Mouse (Mus musculus): ENCODE results near the gene Ctdsp1. TPM values are rescaled to one million over a fixed set of nuclear protein-coding genes. Genes with fewer than 3 reads are reported as not detected.
A peak's percentile ranks its signal among the peaks of the same experiment; 100 is the strongest.

Gene Ctdsp1
- 114 and 132 TPM in 2 replicates for polyA plus RNA-seq (2012; rRNA removed)

DNA sequence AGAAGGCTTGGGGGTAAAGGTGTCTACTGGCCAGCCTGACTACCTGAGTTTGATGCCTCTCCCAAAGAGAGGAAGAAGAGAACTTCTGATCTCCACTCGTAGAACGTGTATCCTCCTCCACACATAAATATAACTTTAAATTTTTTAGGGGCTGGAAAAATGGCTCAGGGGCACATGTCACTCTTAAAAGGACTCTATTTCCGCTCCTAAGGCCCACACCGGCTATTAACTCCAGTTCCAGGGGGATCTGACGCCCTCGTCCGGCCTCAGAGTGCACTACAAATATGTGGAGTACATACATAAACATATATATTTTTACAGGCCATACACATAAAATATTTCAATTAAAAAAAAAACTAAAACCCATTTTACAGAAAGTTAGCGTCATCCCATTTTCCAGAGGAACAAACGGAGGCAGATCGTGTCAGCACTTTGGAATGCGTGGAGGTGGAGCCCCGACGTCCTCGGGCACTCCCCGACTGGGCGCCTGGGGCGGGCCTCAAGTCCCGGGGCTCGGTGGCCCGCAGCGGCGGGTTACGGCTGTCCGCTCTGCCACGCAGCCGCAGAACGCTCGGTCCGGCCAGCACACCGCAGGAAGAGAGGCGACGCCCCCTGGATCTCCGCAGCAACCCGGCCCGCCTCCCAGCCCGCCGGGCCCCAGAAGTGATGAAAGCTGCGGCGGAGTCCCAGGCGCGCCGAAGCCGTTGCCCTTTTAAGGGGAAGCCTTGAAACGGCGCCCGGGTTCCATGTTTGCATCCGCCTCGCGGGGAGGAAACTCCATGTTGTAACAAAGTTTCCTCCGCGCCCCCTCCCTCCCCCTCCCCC is at the start of gene Ctdsp1:
Ctdsp1 (plus strand) TSS at position 586 of the 825 bp plus-strand sequence.
- 3% methylated on average over 51 of the region's 51 CpGs for WGBS
- DNase-seq (ENCODE audit: low read depth, low spot score): no peak

DNA sequence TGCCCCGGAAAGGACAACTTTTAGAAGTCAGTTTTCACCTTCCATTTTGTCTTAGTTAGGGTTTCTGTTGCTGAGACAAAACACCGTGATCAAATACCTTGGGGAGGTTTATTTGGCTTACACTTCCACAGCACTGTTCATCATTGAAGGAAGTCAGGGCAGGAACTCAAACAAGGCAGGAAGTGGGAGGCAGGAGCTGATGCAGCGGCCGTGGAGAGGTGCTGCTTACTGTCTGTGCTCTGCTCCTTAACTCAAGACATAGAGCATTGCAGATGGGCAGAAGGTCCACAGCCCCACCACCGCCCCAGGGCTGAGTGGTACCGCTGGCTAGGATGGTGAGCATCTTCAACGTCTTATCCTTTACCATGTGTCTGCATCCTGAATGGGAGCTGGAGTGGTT is 49.4 kb upstream of the Ctdsp1 start:
- no peak for DNase-seq (ENCODE audit: low read depth, low spot score)
- 82% methylated on average over 7 of the region's 7 CpGs for WGBS

DNA sequence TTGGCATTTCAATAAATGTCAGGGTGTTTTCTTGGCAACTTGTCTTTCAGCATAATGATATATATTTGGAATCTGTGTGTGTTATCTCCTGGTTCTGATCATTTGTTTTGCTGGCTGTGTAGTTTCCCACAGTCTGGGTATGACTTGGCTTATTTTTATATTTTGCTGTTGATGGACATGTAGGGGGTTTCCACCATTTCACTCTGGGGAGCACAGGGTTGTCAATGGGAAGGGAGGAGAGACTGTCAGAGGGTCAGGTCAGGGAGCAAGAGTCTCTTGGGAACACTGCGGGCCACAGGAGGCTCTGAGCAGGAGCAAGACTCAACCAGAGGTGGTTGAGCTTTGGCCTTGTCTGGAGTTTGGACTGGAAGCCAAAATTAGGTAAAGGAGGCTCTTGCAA is 49.0 kb upstream of the Ctdsp1 start:
- WGBS: 88% methylated on average over 1 of the region's 1 CpGs
- DNase-seq (ENCODE audit: low read depth, low spot score): no peak

DNA sequence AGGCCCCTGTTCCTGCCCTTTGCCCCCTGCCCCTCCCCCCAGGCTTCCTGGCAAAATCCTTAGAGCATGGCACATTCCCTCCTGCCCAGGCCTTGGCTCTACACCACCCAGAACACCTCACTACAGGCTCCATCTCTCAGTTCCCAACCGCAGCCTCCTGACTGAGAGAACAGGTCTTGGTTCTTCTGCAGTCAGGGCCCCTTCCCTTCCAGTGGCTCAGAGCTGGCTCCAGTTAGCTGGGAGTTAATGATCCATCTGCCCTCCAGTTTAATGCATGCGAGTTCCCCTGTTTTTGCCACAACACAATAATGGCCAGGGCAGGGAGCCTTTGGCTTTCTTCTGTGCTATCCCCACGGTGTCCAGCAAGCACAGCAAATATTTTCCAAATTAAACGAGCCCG is 48.1 kb upstream of the Ctdsp1 start:
- DNase-seq (ENCODE audit: low read depth, low spot score): no peak
- 62% methylated on average over 5 of the region's 5 CpGs for WGBS

- DNase-seq (ENCODE audit: low read depth, low spot score): no peak
- WGBS: 87% methylated on average over 11 of the region's 11 CpGs
Measured at GRCm38 (mm10) chr1:74344163-74344916, 47.0 kb upstream of the Ctdsp1 start.

DNA sequence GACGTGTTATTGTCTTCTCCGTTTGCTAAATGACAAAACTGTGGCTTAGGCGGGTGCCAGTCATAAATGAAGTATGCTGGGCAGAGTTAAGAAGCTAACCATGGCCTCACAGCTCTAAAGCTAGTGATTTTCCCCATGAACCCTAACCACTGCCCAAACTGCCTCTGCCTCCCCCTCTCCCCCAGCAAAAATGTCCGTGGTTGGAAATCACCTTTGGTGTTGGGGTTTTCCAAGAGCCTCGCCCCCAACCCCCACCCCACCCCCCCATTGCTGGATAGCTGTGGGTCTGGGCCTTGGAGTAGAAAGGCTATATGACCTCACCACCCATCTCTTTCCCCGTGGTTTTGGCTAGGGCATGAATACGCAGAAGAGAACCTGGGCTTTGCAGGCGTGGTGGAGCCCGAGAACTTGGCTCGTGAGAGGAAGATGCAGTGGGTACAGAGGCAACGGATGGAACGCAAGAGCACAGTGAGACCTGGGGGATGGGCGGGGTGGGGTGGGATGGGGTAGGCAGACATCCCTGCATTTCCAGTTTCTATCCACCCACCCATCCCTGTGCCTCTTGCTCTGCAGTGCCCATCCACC is 40.0 kb upstream of the Ctdsp1 start:
- no peak for DNase-seq (ENCODE audit: low read depth, low spot score)
- WGBS: 81% methylated on average over 13 of the region's 13 CpGs

GRCm38 (mm10) chr1:74352532-74353096 is 38.7 kb upstream of the Ctdsp1 start:
- WGBS: 77% methylated on average over 5 of the region's 5 CpGs
- DNase-seq (ENCODE audit: low read depth, low spot score): no peak

GRCm38 (mm10) chr1:74353453-74354229 is 37.7 kb upstream of the Ctdsp1 start:
- no peak for DNase-seq (ENCODE audit: low read depth, low spot score)

GRCm38 (mm10) chr1:74357531-74357930 is 33.8 kb upstream of the Ctdsp1 start:
- no peak for DNase-seq (ENCODE audit: low read depth, low spot score)

More at GRCm38 (mm10) chr1:74353453-74354229, 37.7 kb upstream of the Ctdsp1 start:
- 82% methylated on average over 9 of the region's 9 CpGs for whole genome bisulfite sequencing

DNA sequence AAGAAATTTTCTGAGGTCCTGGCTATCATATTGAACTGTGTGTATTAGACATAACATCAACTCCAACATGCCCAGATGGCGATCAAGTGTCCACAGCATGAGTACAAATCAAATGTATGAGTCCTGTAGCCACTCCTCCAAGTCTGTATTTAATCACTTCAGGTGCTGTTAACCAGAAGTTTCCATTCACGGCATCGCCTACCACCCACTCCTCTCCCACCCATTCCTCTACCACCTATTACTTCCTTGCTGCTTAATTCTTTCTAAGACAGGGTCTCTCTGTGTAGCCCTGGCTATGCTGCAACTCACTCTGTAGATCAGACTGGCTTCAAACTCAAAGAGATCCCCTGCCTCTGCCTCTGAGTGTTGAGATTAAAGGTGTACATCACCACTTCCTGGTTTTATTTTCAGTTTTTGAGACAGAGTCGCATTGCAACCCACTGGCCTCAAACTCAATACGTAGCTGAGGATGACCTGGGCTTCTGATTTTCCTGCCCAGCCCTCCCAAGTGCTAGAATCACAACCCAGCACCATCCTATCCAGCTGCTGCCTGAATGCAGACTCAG is 31.3 kb upstream of the Ctdsp1 start:
- WGBS: 82% methylated on average over 5 of the region's 5 CpGs

DNA sequence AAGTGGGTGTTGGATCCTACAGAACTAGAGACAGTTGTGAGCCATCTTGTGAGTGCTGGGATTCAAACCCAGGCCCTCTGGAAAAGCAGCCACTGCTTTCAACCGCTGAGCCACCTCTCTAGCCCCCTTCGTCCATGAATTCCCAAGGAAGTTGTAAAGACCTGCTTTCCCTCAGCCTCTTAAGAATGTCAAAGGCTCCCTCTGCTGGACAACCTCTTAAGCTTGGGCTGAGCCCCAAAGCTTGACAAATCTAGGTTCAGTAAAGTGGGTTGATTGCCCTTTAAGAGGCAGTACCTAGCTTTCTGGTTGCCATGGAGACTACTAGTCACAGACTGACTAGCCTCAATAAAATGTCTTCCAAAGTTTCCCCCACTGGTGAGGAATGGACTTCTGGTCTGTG is 29.5 kb upstream of the Ctdsp1 start, which contains the start of gene Catip:
Catip (plus strand) TSS at position 297 of the 400 bp plus-strand sequence.
- peak; percentile 59 for DNase-seq (ENCODE audit: low read depth, low spot score)
- WGBS: 2% methylated on average over 2 of the region's 2 CpGs

More for the DNA sequence above, 31.3 kb upstream of the Ctdsp1 start:
- no peak for DNase-seq (ENCODE audit: low read depth, low spot score)

DNA sequence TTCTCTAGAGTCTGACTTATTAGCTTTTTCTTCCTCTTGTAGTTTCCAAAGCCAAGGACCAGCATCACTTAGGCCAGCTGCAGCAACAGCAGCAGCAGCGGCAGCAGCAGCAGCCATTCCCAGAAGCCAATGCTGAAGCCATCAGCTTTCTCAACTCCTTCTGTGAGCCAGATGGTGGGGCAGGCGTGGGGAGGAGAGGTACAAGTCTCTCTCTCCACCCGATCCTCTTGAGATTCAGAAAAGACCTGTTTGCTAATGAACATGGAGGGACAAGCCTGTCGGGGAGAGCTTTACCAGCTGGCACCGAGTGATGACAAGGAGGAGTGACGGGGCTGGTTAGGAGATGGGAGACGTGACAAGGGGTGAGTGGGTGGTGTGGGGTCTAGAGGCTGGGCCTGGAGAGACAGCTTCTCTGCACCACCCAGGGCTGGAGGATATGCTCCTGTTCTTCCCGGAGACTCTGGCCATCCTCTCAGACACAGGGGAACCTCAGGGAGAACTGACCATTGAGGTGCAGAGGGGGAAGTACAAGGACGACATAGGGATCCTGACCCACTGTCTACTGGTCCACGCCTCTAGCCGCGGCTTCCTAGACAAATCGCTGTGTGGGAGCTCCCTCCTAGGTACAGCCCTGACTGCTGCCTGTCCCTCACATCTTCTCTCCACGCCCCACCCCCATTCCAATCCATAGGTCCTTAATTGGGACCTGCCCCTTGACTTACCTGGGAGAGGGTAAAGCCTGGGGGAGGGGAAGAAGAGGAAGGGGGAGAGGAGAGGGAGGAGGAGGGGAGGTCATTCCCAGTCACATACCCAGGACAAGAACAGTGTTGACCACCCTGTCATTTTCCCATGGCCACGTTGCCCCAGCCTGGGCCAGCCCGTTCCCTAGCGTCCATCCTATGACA is 28.7 kb upstream of the Ctdsp1 start:
- DNase-seq (ENCODE audit: low read depth, low spot score): no peak
- WGBS: 68% methylated on average over 17 of the region's 17 CpGs

DNA sequence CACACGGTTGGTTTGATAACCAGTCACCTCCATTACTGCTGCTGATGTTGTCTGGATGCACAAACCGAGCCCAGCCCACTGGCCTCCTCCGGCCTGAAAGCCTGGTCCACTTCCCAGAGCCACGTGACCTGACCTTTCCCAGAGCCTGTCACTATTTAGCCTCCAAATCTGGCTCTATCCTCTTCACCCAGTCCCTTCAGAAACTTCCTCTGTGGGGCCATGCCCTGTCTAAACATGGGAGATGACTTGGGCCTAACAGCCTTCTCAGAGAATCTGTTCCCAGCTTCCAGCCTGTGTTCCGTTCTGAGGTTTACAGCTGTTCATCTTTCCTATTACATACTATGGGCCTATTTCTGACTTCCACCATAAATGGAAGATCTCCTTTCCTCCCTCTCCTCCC is 27.9 kb upstream of the Ctdsp1 start:
- DNase-seq (ENCODE audit: low read depth, low spot score): no peak
- WGBS: 60% methylated on average over 5 of the region's 5 CpGs

GRCm38 (mm10) chr1:74364270-74364669 is 27.0 kb upstream of the Ctdsp1 start:
- 49% methylated on average over 8 of the region's 8 CpGs for WGBS
- DNase-seq (ENCODE audit: low read depth, low spot score): no peak

DNA sequence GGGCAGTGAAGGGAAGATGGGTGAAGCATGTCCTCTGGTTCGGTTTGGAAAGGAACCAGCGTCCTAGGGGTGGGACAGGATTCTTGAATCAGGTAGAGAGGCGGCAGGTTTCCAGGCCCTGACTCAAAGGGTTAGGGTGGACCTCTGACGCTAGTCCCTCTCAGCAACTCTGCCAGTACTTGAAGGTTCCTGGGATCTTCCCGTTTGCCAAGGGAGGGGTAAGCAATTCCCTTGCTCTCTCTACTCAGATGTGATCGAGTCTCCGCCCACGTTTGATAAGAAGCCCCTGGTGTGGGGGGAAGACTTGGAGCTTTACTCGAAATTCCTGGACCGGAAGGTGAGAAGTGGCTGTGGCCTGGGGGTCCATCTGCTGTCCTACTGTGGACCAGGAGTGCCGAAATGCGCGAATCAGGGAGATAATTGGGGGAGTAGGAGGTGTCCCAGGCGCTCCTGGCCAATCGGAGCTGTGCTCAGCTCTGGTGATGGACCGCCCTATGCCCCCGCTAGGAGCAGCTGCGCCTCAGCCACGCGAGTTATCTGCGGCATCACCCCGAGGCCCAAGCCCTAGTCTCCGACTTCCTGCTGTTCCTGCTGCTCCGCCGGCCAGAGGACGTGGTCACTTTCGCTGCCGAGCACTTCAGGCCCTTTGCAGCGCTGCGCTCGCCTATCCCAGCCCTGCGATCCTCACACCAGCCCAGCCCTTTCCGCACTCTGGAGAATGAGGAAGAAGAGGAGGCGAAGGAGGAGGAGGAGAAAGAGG is 23.2 kb upstream of the Ctdsp1 start:
- DNase-seq (ENCODE audit: low read depth, low spot score): no peak
- 8% methylated on average over 34 of the region's 34 CpGs for WGBS

GRCm38 (mm10) chr1:74370040-74370439 is 21.3 kb upstream of the Ctdsp1 start:
- 70% methylated on average over 4 of the region's 4 CpGs for WGBS
- no peak for DNase-seq (ENCODE audit: low read depth, low spot score)

- DNase-seq (ENCODE audit: low read depth, low spot score): no peak
- 62% methylated on average over 4 of the region's 4 CpGs for WGBS
Measured at GRCm38 (mm10) chr1:74373372-74373771, 17.9 kb upstream of the Ctdsp1 start.
